Mouse (Mus musculus) c-Kit-positive CD71-positive TER-119-negative erythroid progenitor cells, embryonic 14.5 days (primary cell): ENCODE data around the gene Slx1b.
"Not testable (repeated sequence)": the region's sequence is repeated elsewhere in the genome, so short reads cannot be mapped to it uniquely, and the experiment has no call there.

Experiments used
- DNase-seq: peaks from one replicate; pipeline ENCODE4 v3.0.0-alpha.2; 2013; ENCODE audit warnings: low read depth

Slx1b gene

GRCm38 (mm10) chr7:126702861-126703756 is 7.5 kb upstream of the Slx1b start:
- DNase-seq, result no peak

DNA sequence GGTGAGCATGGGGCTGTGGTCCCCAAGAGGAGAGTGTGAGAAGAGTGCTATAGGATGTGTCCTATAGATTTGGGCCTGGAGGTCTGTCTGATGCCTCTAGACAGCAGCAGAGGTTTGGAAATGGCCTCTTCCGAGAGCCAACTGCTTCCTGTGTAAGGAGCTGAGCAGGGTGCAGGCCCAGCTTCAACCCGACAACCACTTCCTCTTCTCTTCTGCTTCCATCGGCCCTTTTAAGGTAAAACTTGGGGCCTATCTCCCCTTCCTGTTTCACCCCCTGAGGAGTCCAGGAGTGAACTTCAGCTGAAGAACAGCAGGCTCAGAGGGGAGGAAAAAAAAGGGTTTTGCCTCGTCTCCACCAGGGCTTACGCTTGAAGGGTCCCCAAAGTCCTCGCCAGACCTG is 6.8 kb upstream of the Slx1b start:
- no peak for DNase-seq

- no peak for DNase-seq
Measured at GRCm38 (mm10) chr7:126701559-126702357, 6.2 kb upstream of the Slx1b start.

DNA sequence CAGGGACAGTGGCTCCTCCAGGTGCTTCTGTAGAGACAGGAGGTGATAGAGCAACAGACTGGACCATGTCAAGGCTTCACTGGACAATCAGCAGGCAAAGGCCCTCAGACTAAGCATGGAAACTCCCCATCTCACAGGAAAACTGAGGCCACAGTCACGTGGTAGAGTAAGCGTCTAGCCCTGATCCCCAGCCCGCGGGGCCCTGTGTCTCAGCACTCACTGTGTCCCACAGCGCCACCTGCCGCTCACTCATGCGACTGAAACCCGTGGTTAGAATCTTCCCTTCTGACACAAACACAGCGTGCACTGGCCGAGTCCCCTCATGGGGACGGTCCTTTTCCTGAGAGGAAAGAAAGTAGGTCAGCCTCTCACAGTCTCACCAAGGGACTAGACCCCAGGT is 5.5 kb upstream of the Slx1b start:
- DNase-seq, result peak; percentile 91

GRCm38 (mm10) chr7:126700063-126701015 is 4.8 kb upstream of the Slx1b start:
- DNase-seq, result no peak

GRCm38 (mm10) chr7:126697838-126698237 is 2.3 kb upstream of the Slx1b start:
- DNase-seq, result no peak

GRCm38 (mm10) chr7:126696886-126697285 is 1.3 kb upstream of the Slx1b start:
- no peak for DNase-seq

DNA sequence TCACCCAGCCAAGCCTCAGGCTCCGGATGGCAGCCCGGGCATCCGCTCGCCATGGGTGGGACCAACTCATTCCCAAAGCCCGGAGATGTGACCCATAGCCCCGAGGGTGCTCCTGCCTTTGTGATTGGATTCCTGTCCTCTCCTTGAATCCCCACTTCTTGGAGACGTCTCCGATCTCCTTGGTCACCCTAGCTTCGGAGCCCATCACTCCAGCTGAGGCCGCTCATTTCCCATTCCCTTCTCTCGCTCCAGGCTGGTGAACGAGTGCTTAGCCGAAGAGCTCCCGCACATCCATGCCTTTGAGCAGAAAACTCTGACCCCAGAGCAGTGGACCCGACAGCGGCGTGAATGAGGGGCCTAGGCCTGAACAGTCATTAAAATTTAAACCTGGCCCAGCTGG is 719 bp upstream of the Slx1b start:
- DNase-seq, result no peak

DNA sequence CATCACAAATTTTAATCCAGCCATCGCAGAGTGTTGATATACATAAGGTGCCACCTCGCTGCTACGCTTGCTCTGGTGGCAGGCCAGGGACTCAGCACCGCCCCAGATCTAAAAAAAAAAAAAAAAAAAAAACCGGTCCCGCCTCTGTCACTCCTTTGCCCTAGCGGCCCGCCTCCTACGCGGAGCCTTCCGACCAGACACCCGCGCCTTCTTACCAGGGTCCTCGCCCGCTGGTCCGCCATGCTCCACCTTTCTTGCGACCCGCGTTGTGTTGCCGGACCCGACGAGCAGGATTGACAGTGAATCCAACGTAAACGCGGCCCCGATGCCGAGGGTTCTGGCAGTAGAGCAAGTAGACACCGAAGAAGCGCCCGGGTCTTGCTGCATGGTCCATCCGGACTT is 373 bp downstream of the Slx1b start, which contains the start of gene Bola2:
Gene Bola2 (plus strand): TSS at position 192 of the 402 bp plus-strand sequence.
- DNase-seq, result peak; percentile 68

DNA sequence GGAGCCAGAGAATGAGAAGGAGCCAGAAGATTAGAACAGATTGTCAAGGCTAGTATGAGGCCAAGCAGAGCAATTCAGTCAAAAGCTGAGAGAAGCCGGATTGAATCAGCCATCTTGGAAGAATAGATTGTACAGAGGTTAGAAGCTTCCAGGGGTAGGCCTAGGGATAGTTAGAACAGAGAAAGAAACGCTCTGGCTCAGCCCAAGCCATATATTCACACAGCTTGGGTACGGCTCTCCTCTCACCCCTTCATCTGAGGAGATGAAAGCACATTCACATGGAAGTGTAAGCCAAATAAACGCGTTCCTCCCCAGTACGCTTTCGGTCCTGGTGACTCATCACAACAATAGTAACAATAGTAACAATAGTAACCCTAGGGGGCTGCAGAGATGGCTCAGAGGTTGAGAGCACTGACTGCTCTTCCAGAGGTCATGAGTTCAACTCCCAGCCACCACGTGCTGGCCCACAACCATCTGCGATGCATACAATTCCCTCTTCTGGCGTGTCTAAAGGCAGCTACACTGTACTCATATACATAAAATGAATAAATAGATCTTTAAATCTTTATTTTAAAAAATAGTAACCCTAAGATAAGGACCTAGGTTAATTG is 1.0 kb downstream of the Slx1b start:
- no peak for DNase-seq

GRCm38 (mm10) chr7:126693781-126694180 is 1.8 kb downstream of the Slx1b start:
- DNase-seq, result no peak

GRCm38 (mm10) chr7:126693256-126693655 is 2.3 kb downstream of the Slx1b start:
- peak; percentile 85 for DNase-seq

GRCm38 (mm10) chr7:126692426-126692825 is 3.2 kb downstream of the Slx1b start:
- DNase-seq, result no peak

- no peak for DNase-seq
Measured at GRCm38 (mm10) chr7:126691676-126692075, 3.9 kb downstream of the Slx1b start.

DNA sequence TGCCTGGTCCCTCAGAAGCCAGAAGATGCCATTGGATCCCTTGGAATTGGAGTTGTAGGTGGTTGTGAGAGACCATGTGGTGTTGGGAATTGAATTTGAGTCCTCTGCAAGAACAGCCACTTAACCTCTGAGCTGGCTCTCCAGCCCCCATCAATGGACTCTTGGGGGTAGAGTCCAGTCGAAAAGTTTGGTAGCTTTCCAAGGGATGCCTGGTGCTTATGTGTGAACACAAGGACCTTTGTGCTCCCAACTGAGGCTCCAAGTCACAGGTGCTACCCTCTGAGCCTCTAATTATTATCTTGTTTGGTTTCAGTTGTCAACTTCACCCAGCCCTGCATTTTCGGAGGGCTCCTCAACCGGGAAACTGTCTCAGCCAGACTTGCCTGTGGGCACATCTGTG is 4.8 kb downstream of the Slx1b start:
- DNase-seq, result no peak

GRCm38 (mm10) chr7:126689021-126689420 is 6.6 kb downstream of the Slx1b start:
- DNase-seq, result no peak

DNA sequence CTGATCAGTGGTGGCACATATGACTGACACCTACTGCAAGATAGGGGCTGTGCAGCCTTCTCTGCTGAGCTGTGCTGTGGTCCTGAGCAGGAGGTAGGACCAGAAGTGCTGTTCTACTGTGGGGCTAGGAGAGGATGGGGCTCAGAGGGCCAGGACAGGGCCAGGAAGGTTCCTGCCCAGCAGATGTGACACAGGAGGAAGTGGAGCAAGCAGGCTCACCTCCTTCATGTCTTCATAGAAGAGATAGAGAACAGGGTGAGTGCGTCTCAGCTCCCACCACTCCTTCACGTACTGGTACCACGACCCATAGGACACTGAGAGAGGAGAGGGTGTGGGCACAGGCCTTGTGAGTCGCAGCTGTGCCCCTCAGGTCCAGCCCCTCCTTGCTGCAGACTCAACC is 7.4 kb downstream of the Slx1b start:
- DNase-seq, result not testable (repeated sequence)

DNA sequence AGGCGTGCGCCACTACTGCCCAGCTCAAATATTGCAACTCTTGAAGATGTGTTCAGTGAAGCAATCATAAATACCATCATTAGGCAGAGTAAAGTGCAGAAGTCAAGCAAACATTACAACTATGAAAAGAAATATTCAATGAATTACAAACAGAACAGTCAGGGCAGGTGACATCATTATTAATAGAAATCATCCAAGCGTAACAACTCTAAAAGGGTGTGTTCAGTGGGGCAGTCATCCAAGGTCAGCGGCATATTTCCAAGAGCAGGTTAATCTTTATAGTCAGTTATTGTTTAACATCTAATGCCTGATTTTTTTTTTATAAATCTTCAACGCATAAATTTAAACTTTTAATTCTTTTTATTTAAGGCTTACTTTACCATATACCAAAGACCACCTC is 14.4 kb downstream of the Slx1b start:
- DNase-seq, result no peak

DNA sequence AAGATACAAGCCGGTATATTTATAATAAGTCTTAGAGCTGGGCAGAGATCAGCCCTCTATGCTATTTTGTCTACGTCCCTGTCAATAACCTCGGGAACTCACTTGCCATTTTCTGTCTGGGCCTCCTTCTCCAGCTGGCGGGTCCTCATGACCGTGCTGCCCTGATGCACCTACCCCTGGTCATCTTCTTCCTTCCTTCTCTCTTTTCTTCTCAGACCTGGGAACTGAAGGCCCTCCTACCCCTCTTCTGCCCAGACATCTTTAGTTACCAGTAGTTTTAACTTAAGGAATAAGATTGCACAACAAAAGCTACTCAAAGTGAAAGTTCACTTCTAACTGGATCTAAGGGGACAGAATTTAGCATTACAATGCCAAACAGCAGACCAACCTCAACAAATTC is 15.9 kb downstream of the Slx1b start:
- DNase-seq, result no peak

- no peak for DNase-seq
Measured at GRCm38 (mm10) chr7:126678545-126679341, 16.8 kb downstream of the Slx1b start.
